Mouse (Mus musculus): ENCODE data around the gene Arl5b.

DNA sequence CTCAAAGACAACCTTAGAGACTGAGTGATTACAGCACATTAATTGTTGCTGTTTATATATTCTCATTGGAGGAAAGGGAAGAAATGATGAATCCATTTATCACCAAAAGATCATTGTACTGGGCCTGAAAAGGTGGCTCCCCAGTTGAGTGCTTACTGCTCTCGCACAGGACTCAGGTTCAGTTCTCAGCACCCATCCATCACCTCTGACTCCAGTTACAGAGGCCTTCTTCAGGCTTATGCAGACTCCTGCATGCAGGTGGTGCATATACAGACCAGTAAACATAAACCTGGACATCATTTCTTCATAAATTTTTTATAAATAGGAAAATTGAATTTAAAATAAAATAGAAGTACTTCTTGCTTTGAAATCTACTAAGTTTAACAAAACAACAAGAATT lies 41.1 kb upstream of the Arl5b start:
- no peak for TF ChIP-seq POLR2A (IDR thresholded peaks at IDR 0.05; ENCODE audit: borderline replicate concordance, extremely low read depth, insufficient read depth, insufficient read length, poor library complexity, severe bottlenecking)
- TF ChIP-seq CTCF (IDR thresholded peaks at IDR 0.05; ENCODE audit: borderline replicate concordance, extremely low read depth, insufficient read depth, insufficient read length), result no peak

All from brain, embryonic 14.5 days (tissue).